Mouse (Mus musculus): ENCODE data around the gene Speer4e. TPM values are rescaled to one million over a fixed set of nuclear protein-coding genes. Genes with fewer than 3 reads are reported as not detected.
"Not testable (repeated sequence)": the region's sequence is repeated elsewhere in the genome, so short reads cannot be mapped to it uniquely, and the experiment has no call there.

Gene Speer4e
- polyA plus RNA-seq, 1 experiment: not detected

DNA sequence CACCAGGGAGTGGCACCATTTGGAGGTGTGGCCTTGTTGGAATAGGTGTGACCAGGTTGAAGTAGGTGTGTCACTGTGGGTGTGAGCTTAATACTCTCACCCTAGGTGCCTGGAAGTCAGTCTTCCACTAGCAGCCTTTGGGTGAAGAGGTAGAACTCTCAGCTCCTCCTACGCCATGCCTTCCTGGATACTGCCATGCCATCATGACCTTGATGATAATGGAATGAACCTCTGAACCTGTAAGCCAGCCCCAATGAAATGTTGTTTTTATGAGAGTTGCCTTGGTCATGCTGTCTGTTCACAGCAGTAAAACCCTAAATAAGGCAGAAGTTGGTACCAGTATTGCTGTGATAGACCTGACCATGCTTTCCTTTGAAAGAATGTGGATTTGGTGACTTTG, 2.8 kb upstream of the Speer4e start:
- not testable (repeated sequence) for H3K4me3 ChIP-seq (ENCODE audit: insufficient read depth, low read depth, low read length); H3K4me1 ChIP-seq (ENCODE audit: control insufficient read depth, insufficient read depth, low read length); H3K27ac ChIP-seq (ENCODE audit: insufficient read depth, low read depth, low read length)
- WGBS: 90% methylated on average over 1 of the region's 1 CpGs

DNA sequence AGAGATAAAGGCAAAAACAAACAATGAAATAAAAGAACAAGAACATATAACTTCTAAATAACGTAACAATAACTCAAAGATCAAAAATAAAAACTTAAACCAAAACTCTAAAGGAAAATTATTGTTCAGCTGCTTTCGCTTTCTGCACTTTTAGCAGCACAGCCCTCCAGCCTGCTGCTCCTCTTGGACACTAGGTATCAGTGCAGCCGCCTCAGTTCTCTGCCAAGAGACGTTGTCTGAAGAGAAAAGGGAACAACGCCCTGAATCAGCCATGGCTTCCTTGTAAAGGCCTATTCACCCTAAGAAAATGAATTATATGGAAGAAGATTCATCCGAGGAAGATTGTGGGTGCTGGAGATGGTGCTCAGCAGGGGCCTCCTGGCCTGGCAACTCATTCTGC, 4.5 kb downstream of the Speer4e start:
- H3K27ac ChIP-seq (ENCODE audit: insufficient read depth, low read depth, low read length); H3K4me3 ChIP-seq (ENCODE audit: insufficient read depth, low read depth, low read length); H3K4me1 ChIP-seq (ENCODE audit: control insufficient read depth, insufficient read depth, low read length): not testable (repeated sequence)
- 73% methylated on average over 5 of the region's 6 CpGs for WGBS

DNA sequence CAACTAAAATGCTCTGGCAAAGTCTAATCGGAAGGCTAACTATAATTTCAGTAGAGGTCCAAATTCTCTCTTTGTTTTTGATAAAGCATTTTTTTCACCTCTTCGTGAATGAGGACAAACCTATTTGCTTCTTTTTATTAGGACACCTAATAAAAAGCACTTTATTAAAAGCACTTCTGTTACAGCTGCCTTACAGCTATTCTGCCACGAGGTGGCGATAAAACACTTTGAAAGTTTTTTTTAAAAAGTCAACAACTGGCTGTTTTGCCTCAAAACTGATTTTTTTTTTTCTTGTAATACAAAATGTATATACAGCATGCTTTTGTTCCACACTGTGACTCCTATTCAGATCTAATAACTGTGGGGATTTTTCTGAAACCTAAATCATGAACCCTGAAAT, 11.2 kb downstream of the Speer4e start:
- H3K27ac ChIP-seq (ENCODE audit: insufficient read depth, low read depth, low read length): not testable (repeated sequence)

DNA sequence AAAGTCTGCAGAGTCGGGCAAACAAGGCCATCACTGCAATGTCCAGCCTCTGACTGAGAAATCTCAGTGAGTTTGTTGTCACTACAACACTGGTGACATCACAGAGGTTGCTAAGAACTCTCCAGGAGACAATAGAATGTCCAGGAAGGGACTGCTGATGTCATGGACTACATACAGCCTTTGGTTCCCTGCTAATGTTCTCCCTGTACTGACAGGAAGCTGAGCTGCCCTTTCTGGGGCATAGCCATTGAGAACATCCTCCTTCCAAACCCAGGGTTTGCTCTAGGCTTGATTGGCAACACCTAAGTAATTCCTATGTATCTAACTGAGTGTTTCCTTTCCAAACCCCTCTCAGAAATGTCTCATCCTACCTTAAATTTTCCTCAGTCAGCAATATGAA, 23.4 kb downstream of the Speer4e start, which contains the start of gene Gm9758:
Gene Gm9758, minus strand, starts transcription at position 101 of the 400 bp plus-strand sequence.
- not testable (repeated sequence) for H3K4me3 ChIP-seq (ENCODE audit: insufficient read depth, low read depth, low read length); H3K27ac ChIP-seq (ENCODE audit: insufficient read depth, low read depth, low read length); H3K4me1 ChIP-seq (ENCODE audit: control insufficient read depth, insufficient read depth, low read length)
- 29% methylated on average over 1 of the region's 1 CpGs for WGBS

More for the DNA sequence above, 11.2 kb downstream of the Speer4e start:
- H3K4me1 ChIP-seq (ENCODE audit: control insufficient read depth, insufficient read depth, low read length); H3K4me3 ChIP-seq (ENCODE audit: insufficient read depth, low read depth, low read length): not testable (repeated sequence)
- WGBS: 30% methylated on average over 4 of the region's 4 CpGs

DNA sequence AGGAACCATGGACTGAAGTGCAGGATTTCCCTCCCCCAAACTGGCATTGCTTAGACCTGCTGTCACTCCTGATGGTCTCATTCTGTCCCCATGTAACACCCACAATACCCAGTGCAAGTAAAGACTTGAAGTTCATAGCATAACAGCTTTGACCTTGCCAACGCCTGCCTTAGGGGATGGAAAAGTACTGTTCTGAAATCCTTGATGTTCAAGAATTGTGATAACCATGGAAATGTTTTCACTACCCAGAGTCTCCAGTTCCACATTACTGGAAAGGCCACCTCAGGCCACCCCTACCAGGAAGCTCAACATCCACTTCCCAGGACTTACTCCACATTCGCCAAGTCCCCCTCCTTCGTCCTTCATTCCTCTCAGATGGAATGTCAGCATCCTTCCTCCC, 23.9 kb downstream of the Speer4e start:
- H3K4me3 ChIP-seq (ENCODE audit: insufficient read depth, low read depth, low read length); H3K4me1 ChIP-seq (ENCODE audit: control insufficient read depth, insufficient read depth, low read length); H3K27ac ChIP-seq (ENCODE audit: insufficient read depth, low read depth, low read length): not testable (repeated sequence)
- 68% methylated on average over 2 of the region's 3 CpGs for WGBS

DNA sequence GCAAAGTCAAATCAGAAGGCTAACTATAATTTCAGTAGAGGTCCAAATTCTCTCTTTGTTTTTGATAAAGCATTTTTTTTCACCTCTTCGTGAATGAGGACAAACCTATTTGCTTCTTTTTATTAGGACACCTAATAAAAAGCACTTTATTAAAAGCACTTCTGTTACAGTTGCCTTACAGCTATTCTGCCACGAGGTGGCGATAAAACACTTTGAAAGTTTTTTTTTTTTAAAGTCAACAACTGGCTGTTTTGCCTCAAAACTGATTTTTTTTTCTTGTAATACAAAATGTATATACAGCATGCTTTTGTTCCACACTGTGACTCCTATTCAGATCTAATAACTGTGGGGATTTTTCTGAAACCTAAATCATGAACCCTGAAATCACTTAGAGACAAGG, 34.7 kb downstream of the Speer4e start:
- not testable (repeated sequence) for H3K4me3 ChIP-seq (ENCODE audit: insufficient read depth, low read depth, low read length); H3K27ac ChIP-seq (ENCODE audit: insufficient read depth, low read depth, low read length); H3K4me1 ChIP-seq (ENCODE audit: control insufficient read depth, insufficient read depth, low read length)
- WGBS: 18% methylated on average over 3 of the region's 3 CpGs

DNA sequence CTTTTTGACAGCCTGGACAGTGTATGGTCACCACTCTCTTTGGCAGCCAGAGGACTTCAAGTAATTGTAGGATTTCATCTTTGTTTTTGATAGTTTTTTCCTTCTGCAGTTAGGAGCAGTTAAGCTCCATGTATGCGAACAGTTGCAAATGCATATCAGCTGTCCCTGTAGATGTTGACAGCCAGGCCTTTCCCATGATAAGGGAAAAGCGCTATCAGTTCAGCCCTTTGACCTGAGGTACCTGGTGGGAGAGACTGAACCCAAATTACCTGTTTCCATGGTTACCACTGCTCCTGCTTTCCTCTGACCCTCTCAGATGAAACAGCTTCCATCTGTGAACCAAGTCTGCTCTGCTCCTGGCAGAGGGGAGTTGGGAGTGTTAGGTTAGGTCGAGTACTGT, 46.0 kb downstream of the Speer4e start:
- TF ChIP-seq CTCF (IDR thresholded peaks at IDR 0.05; ENCODE audit: insufficient read depth, low read depth, low read length): no peak
- H3K27ac ChIP-seq (ENCODE audit: insufficient read depth, low read depth, low read length): no peak overlapping the region
- no peaks in the 10 kb centered on the region for H3K4me1 ChIP-seq (ENCODE audit: control insufficient read depth, insufficient read depth, low read length)
- 82% methylated on average over 3 of the region's 3 CpGs for WGBS
- no peak overlapping the region for H3K4me3 ChIP-seq (ENCODE audit: insufficient read depth, low read depth, low read length)

DNA sequence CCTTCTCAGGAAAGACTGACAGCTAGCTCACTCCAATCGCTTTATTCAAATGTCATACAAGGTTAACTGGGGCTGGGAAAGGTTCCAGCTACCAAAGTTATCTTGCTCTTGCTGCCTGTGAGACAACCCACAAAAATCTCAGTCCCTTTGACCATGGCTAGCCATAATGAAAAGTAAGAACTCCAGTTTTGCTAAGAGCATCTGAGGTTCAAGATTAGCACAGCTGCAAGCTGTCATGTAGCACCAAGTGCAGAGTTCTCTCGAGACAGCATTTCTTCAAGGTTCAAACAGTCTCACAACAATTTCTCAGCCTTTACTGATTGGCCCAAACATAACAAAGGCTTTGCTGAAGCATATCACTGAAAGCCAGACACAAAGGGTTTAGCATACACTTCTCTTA, 52.9 kb downstream of the Speer4e start:
- not testable (repeated sequence) for H3K27ac ChIP-seq (ENCODE audit: insufficient read depth, low read depth, low read length); H3K4me3 ChIP-seq (ENCODE audit: insufficient read depth, low read depth, low read length); H3K4me1 ChIP-seq (ENCODE audit: control insufficient read depth, insufficient read depth, low read length)
- 69% methylated on average over 2 of the region's 2 CpGs for WGBS

Other genes starting within 250 kb of the Speer4e start
- not detected in 2 replicates for gene Gm9758, start 23.5 kb downstream of the Speer4e start, polyA plus RNA-seq (2012; ENCODE audit: insufficient read depth, insufficient read length, low replicate concordance, missing spikeins)
- not detected in 2 replicates for gene Gm10354, start 40.5 kb upstream of the Speer4e start, polyA plus RNA-seq (2012; ENCODE audit: insufficient read depth, insufficient read length, low replicate concordance, missing spikeins)
- gene Gm17019, start 94.6 kb upstream of the Speer4e start, polyA plus RNA-seq (2012; ENCODE audit: insufficient read depth, insufficient read length, low replicate concordance, missing spikeins): not detected in 2 replicates